Mouse (Mus musculus) frontal cortex, adult (tissue): ENCODE data around the gene Zc3h15.

ENCODE experiments used
- ATAC-seq: cut with Nextera tagmentation; 2 replicates; pipeline ENCODE4 v1.9.2; 2017; ENCODE audit warnings: mild to moderate bottlenecking, moderate library complexity, mixed read lengths; ENCODE audit not compliant: low TSS enrichment

The Zc3h15 gene

GRCm38 (mm10) chr2:83713946-83714345 is 69.7 kb downstream of the Zc3h15 start:
- no peak for ATAC-seq
